Mouse (Mus musculus) small intestine, adult 2 months (tissue): ENCODE results near the gene Ccdc107.

Source experiments
- CTCF ChIP-seq: fragments of 200-500 bp; IDR thresholded peaks from 2 replicates; pipeline ENCODE4 v1.5.1; 2012; ENCODE audit warnings: low read depth, mild to moderate bottlenecking, control low read depth, inconsistent platforms, low read length, moderate library complexity, mixed read lengths; ENCODE audit not compliant: insufficient replicate concordance, insufficient read length; ENCODE audit errors: extremely low read depth
- POLR2A ChIP-seq: fragments of 200-500 bp; IDR thresholded peaks from 2 replicates; pipeline ENCODE4 v1.6.1; 2012; ENCODE audit warnings: low read depth, mild to moderate bottlenecking, control low read depth, inconsistent platforms, low read length, moderate library complexity

GRCm38 (mm10) chr4:43496587-43496986, 3.9 kb downstream of the Ccdc107 start:
- TF ChIP-seq POLR2A, result 0 out of 2 replicates have a peak, but pooled peaks have one; percentile 9
- TF ChIP-seq CTCF, result no peak
